Comparison of ENCODE assay signal across 22 mouse cellular contexts in genomic region chr14:106740857-106741256, GRCm38 (mm10).
DNase-seq lines count a peak whose midpoint lies in the region; ATAC-seq and TF ChIP-seq lines count a peak whose summit lies in the region.
"Had no signal": no experiment of that assay in that cellular context is flagged by ENCODE, and none has a peak within 500 bp of the region (broad histone marks: within the 10 kb centered on the region; RNA-seq: fewer than 3 reads in every experiment).

No protein-coding gene starts in this region.

- no peak for ATAC-seq in midbrain, postnatal 0 days (ENCODE audit: low FRiP score)
- no peak for ATAC-seq in midbrain, embryonic 16.5 days
- peak; percentile 63; the same call in 1 of the 2 replicates for ATAC-seq in hindbrain, embryonic 16.5 days
- peak; percentile 68 for ATAC-seq in neural tube, embryonic 15.5 days (ENCODE audit: low FRiP score)
- ATAC-seq in liver, embryonic 12.5 days: no peak
- ATAC-seq: CD4-positive, CD25-positive, alpha-beta regulatory T cell, adult 4 months; forebrain, embryonic 13.5 days had no signal

- peak; percentile 7 for DNase-seq in embryo, embryonic 10.5 days (ENCODE audit: low spot score)
- DNase-seq in embryo, embryonic 9.5 days (ENCODE audit: extremely low spot score): no peak
- peak; percentile 49 for DNase-seq in midbrain, postnatal 0 days (ENCODE audit: low spot score)
- DNase-seq: cerebellum, adult 2 months; gastrocnemius, adult 2 months; heart, postnatal 36 days; kidney, adult 2 months; layer of hippocampus, adult 9-11 months; lung, embryonic 14.5 days; thymus, postnatal 14 days had no signal

- no peaks in the 10 kb centered on the region for H3K4me1 ChIP-seq in midbrain, postnatal 0 days (ENCODE audit: insufficient read depth, low read length)
- H3K4me1 ChIP-seq in midbrain, embryonic 16.5 days (ENCODE audit: control insufficient read depth, insufficient read depth, low read length): no peaks in the 10 kb centered on the region
- H3K4me1 ChIP-seq in hindbrain, embryonic 16.5 days (ENCODE audit: control insufficient read depth, insufficient read depth, low read depth, low read length): no peaks in the 10 kb centered on the region
- no peaks in the 10 kb centered on the region for H3K4me1 ChIP-seq in neural tube, embryonic 15.5 days
- no peaks in the 10 kb centered on the region for H3K4me1 ChIP-seq in liver, embryonic 12.5 days
- H3K4me1 ChIP-seq: embryonic facial prominence, embryonic 13.5 days; forebrain, embryonic 13.5 days; heart, embryonic 15.5 days had no signal

- H3K36me3 ChIP-seq in midbrain, postnatal 0 days (ENCODE audit: insufficient read depth, low read length): no peaks in the 10 kb centered on the region
- H3K36me3 ChIP-seq in midbrain, embryonic 16.5 days (ENCODE audit: control insufficient read depth, insufficient read depth, low read length): no peaks in the 10 kb centered on the region
- H3K36me3 ChIP-seq in hindbrain, embryonic 16.5 days (ENCODE audit: control insufficient read depth, insufficient read depth, low read length): no peaks in the 10 kb centered on the region
- H3K36me3 ChIP-seq in neural tube, embryonic 15.5 days: no peaks in the 10 kb centered on the region
- H3K36me3 ChIP-seq in liver, embryonic 12.5 days: no peaks in the 10 kb centered on the region
- H3K36me3 ChIP-seq: embryonic facial prominence, embryonic 13.5 days; heart, embryonic 15.5 days had no signal

- no peak overlapping the region for H3K27ac ChIP-seq in midbrain, postnatal 0 days (ENCODE audit: low read depth, low read length)
- H3K27ac ChIP-seq in midbrain, embryonic 16.5 days (ENCODE audit: low read length): no peak overlapping the region
- H3K27ac ChIP-seq in hindbrain, embryonic 16.5 days (ENCODE audit: low read depth, low read length): no peak overlapping the region
- H3K27ac ChIP-seq in neural tube, embryonic 15.5 days (replicated peaks): no peak overlapping the region
- H3K27ac ChIP-seq in liver, embryonic 12.5 days: no peak overlapping the region
- H3K27ac ChIP-seq: embryonic facial prominence, embryonic 13.5 days; forebrain, embryonic 13.5 days; gastrocnemius, adult 2 months; heart, embryonic 15.5 days; kidney, postnatal 0 days; left cerebral cortex, adult 2 months; liver, embryonic 14.5 days had no signal

- H3K9ac ChIP-seq in midbrain, postnatal 0 days (replicated peaks; ENCODE audit: low read length, poor library complexity, severe bottlenecking): no peak overlapping the region
- no peak overlapping the region for H3K9ac ChIP-seq in midbrain, embryonic 16.5 days (ENCODE audit: low read depth, low read length)
- H3K9ac ChIP-seq in hindbrain, embryonic 16.5 days (ENCODE audit: low read depth, low read length): no peak overlapping the region
- H3K9ac ChIP-seq in neural tube, embryonic 15.5 days (replicated peaks): no peak overlapping the region
- H3K9ac ChIP-seq in liver, embryonic 12.5 days: no peak overlapping the region
- H3K9ac ChIP-seq: embryonic facial prominence, embryonic 13.5 days; forebrain, embryonic 13.5 days; heart, embryonic 15.5 days; liver, embryonic 14.5 days; lung, embryonic 14.5 days had no signal

- no peaks in the 10 kb centered on the region for H3K9me3 ChIP-seq in midbrain, postnatal 0 days (ENCODE audit: low read length)
- no peaks in the 10 kb centered on the region for H3K9me3 ChIP-seq in midbrain, embryonic 16.5 days (replicated peaks; ENCODE audit: control insufficient read depth, low read length, poor library complexity, severe bottlenecking)
- no peaks in the 10 kb centered on the region for H3K9me3 ChIP-seq in hindbrain, embryonic 16.5 days (ENCODE audit: control insufficient read depth, low read length)
- H3K9me3 ChIP-seq in neural tube, embryonic 15.5 days (replicated peaks): no peaks in the 10 kb centered on the region
- no peaks in the 10 kb centered on the region for H3K9me3 ChIP-seq in liver, embryonic 12.5 days (replicated peaks)
- H3K9me3 ChIP-seq: embryonic facial prominence, embryonic 13.5 days; forebrain, embryonic 13.5 days; heart, embryonic 15.5 days had no signal

- H3K27me3 ChIP-seq in midbrain, postnatal 0 days (ENCODE audit: insufficient read depth, low read length): no peaks in the 10 kb centered on the region
- no peaks in the 10 kb centered on the region for H3K27me3 ChIP-seq in midbrain, embryonic 16.5 days (ENCODE audit: control insufficient read depth, insufficient read depth, low read depth, low read length)
- no peaks in the 10 kb centered on the region for H3K27me3 ChIP-seq in hindbrain, embryonic 16.5 days (replicated peaks; ENCODE audit: control insufficient read depth, insufficient read depth, low read length)
- H3K27me3 ChIP-seq in neural tube, embryonic 15.5 days (replicated peaks): no peaks in the 10 kb centered on the region
- H3K27me3 ChIP-seq in liver, embryonic 12.5 days (replicated peaks): no peaks in the 10 kb centered on the region
- H3K27me3 ChIP-seq: embryonic facial prominence, embryonic 13.5 days; forebrain, embryonic 13.5 days; heart, embryonic 15.5 days had no signal

- H3K4me2 ChIP-seq in midbrain, postnatal 0 days (ENCODE audit: low read depth, low read length, poor library complexity, severe bottlenecking): no peak overlapping the region
- no peak overlapping the region for H3K4me2 ChIP-seq in midbrain, embryonic 16.5 days (ENCODE audit: low read length)
- H3K4me2 ChIP-seq in hindbrain, embryonic 16.5 days (ENCODE audit: low read length): no peak overlapping the region
- H3K4me2 ChIP-seq in neural tube, embryonic 15.5 days: no peak overlapping the region
- H3K4me2 ChIP-seq in liver, embryonic 12.5 days: no peak overlapping the region
- H3K4me2 ChIP-seq: embryonic facial prominence, embryonic 13.5 days; forebrain, embryonic 13.5 days; heart, embryonic 15.5 days; lung, embryonic 14.5 days had no signal

- H3K4me3 ChIP-seq in midbrain, postnatal 0 days (ENCODE audit: low read depth, low read length): no peak overlapping the region
- no peak overlapping the region for H3K4me3 ChIP-seq in midbrain, embryonic 16.5 days (ENCODE audit: low read depth, low read length)
- H3K4me3 ChIP-seq in hindbrain, embryonic 16.5 days (ENCODE audit: low read length): no peak overlapping the region
- H3K4me3 ChIP-seq in neural tube, embryonic 15.5 days (replicated peaks): no peak overlapping the region
- H3K4me3 ChIP-seq in liver, embryonic 12.5 days: no peak overlapping the region
- H3K4me3 ChIP-seq: embryonic facial prominence, embryonic 13.5 days; erythroblast, embryonic 14.5 days; forebrain, embryonic 13.5 days; gastrocnemius, adult 2 months; heart, embryonic 15.5 days; left cerebral cortex, adult 2 months had no signal

- no peak for TF ChIP-seq CTCF in midbrain, postnatal 0 days (IDR thresholded peaks at IDR 0.05)

Comparison
In these comparisons a context has a peak if more than half of its experiments do, and no peak if none do; other contexts are left out.
1. ATAC-seq: peak in hindbrain, embryonic 16.5 days (single experiment) and neural tube, embryonic 15.5 days (single experiment); none in midbrain, postnatal 0 days (single experiment), midbrain, embryonic 16.5 days (single experiment) and liver, embryonic 12.5 days (single experiment).